Mouse (Mus musculus): ENCODE results near the gene Irf3. TPM values are rescaled to one million over a fixed set of nuclear protein-coding genes. Genes with fewer than 3 reads are reported as not detected.

Gene Irf3
- polyA plus RNA-seq, 1 experiment from 2014 or later, result 90.4 TPM

DNA sequence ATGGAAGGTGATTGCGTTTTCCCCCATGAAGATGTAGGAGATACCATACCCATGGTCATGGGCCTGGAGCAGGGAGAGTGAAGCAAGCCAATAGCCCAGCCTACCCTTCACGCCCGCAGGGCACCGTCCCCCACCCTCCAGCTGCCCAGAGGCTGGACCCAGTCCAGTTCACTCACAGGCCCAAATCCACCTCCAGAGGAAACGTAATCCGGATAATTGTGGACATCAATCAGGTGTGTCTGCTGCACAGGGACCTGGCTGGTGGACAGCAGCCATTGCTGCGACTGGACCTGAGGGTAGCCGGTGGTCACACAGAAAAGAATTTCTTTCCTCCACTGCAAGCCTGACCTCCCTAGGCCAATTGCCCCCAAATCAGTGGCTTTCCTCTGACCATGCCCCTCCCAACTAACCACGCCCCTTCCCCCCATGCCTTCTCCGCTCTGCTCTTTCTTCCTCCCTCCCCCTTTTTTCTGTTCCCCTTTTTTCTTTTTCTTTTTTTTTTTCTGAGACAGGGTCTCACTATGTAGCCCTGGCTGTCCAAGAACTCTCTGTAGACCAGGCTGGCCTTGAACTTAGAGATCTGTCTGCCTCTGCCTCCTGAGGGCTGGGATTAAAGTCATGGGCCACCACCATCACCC, 37.5 kb upstream of the Irf3 start:
- TF ChIP-seq CTCF (IDR thresholded peaks at IDR 0.05) (no peak), EP300 (IDR thresholded peaks at IDR 0.05) (no peak)
- no peak overlapping the region for H3K4me2 ChIP-seq (replicated peaks; ENCODE audit: low read depth, low read length)
- DNase-seq (ENCODE audit: low spot score) (no peak), ATAC-seq (no peak)
- H3K36me3 ChIP-seq (ENCODE audit: insufficient read depth, low read length), result no peaks in the 10 kb centered on the region
- H3K4me3 ChIP-seq (ENCODE audit: low read depth, low read length), result no peak overlapping the region
- H3K4me1 ChIP-seq (ENCODE audit: insufficient read depth, low read depth, low read length), result no peaks in the 10 kb centered on the region
- WGBS, result 81% methylated on average over 10 of the region's 10 CpGs
- no peak overlapping the region for H3K27ac ChIP-seq (ENCODE audit: low read length)
- no peaks in the 10 kb centered on the region for H3K27me3 ChIP-seq (replicated peaks; ENCODE audit: insufficient read depth, low read length)
- H3K9ac ChIP-seq (replicated peaks; ENCODE audit: low read depth), result no peak overlapping the region
- no peaks in the 10 kb centered on the region for H3K9me3 ChIP-seq (ENCODE audit: low read length)

DNA sequence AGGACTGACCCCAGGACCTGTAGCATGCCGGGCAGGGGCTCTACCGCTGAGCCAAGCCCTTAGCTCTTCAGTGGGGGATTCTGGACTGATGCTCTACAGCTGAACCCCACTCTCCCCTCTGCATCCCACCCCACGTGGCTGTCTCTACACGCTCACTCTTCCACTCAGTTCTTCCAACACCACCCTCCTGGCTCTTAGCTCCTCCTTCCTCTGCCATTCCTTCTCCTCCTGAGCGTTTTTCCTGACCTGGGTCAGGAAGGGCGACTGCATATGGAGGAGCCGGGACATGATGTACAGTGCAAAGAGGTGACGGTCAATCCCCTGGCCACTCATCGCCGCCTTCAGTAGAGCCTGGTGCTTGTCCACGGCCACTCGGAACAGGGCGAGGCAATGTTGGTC, 36.9 kb upstream of the Irf3 start:
- H3K4me3 ChIP-seq (ENCODE audit: low read depth, low read length), result no peak overlapping the region
- H3K4me2 ChIP-seq (replicated peaks; ENCODE audit: low read depth, low read length), result no peak overlapping the region
- WGBS, result 80% methylated on average over 12 of the region's 13 CpGs
- H3K36me3 ChIP-seq (ENCODE audit: insufficient read depth, low read length), result no peaks in the 10 kb centered on the region
- ATAC-seq (no peak), DNase-seq (ENCODE audit: low spot score) (no peak)
- H3K4me1 ChIP-seq (ENCODE audit: insufficient read depth, low read depth, low read length), result no peaks in the 10 kb centered on the region
- no peak for TF ChIP-seq EP300 (IDR thresholded peaks at IDR 0.05)
- TF ChIP-seq CTCF (IDR thresholded peaks at IDR 0.05), result no peak
- H3K27ac ChIP-seq (ENCODE audit: low read length), result no peak overlapping the region
- H3K9me3 ChIP-seq (ENCODE audit: low read length), result no peaks in the 10 kb centered on the region
- H3K9ac ChIP-seq (replicated peaks; ENCODE audit: low read depth), result no peak overlapping the region
- no peaks in the 10 kb centered on the region for H3K27me3 ChIP-seq (replicated peaks; ENCODE audit: insufficient read depth, low read length)

- H3K9ac ChIP-seq (replicated peaks; ENCODE audit: low read depth), result no peak overlapping the region
- H3K4me2 ChIP-seq (replicated peaks; ENCODE audit: low read depth, low read length), result no peak overlapping the region
- DNase-seq (ENCODE audit: low spot score) (no peak), ATAC-seq (no peak)
- no peaks in the 10 kb centered on the region for H3K36me3 ChIP-seq (ENCODE audit: insufficient read depth, low read length)
- WGBS, result 62% methylated on average over 8 of the region's 8 CpGs
- TF ChIP-seq EP300 (IDR thresholded peaks at IDR 0.05) (no peak), CTCF (IDR thresholded peaks at IDR 0.05) (no peak)
- no peaks in the 10 kb centered on the region for H3K9me3 ChIP-seq (ENCODE audit: low read length)
- no peak overlapping the region for H3K27ac ChIP-seq (ENCODE audit: low read length)
- H3K4me1 ChIP-seq (ENCODE audit: insufficient read depth, low read depth, low read length), result no peaks in the 10 kb centered on the region
- no peak overlapping the region for H3K4me3 ChIP-seq (ENCODE audit: low read depth, low read length)
- no peaks in the 10 kb centered on the region for H3K27me3 ChIP-seq (replicated peaks; ENCODE audit: insufficient read depth, low read length)
These were observed 35.1 kb upstream of the Irf3 start for GRCm38 (mm10) chr7:44962337-44962736.

DNA sequence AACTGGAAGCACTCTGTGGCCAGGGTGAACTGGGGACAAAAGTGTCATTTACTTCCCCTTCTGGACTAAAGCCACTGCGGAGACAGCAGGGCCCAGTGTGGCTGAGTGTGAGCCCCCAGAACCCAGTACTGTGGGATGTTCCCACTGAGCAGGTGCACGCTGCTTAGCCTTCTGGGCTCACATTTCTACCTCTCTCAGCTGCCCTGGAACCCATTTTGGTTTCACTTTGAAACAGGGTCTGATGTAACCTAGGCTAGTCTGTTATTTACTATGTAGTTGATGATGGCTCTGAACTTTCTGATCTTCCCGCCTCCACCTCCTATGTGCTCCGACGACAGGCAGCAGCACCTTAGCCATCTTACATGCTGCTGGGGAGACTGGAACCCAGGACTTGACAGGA, 34.6 kb upstream of the Irf3 start:
- no peak overlapping the region for H3K4me2 ChIP-seq (replicated peaks; ENCODE audit: low read depth, low read length)
- no peaks in the 10 kb centered on the region for H3K36me3 ChIP-seq (ENCODE audit: insufficient read depth, low read length)
- no peak overlapping the region for H3K4me3 ChIP-seq (ENCODE audit: low read depth, low read length)
- 90% methylated on average over 5 of the region's 5 CpGs for WGBS
- H3K27me3 ChIP-seq (replicated peaks; ENCODE audit: insufficient read depth, low read length), result no peaks in the 10 kb centered on the region
- no peaks in the 10 kb centered on the region for H3K4me1 ChIP-seq (ENCODE audit: insufficient read depth, low read depth, low read length)
- no peak overlapping the region for H3K9ac ChIP-seq (replicated peaks; ENCODE audit: low read depth)
- no peaks in the 10 kb centered on the region for H3K9me3 ChIP-seq (ENCODE audit: low read length)
- no peak overlapping the region for H3K27ac ChIP-seq (ENCODE audit: low read length)
- TF ChIP-seq EP300 (IDR thresholded peaks at IDR 0.05), result no peak
- no peak for TF ChIP-seq CTCF (IDR thresholded peaks at IDR 0.05)
- DNase-seq (ENCODE audit: low spot score), result no peak
- ATAC-seq, result no peak

DNA sequence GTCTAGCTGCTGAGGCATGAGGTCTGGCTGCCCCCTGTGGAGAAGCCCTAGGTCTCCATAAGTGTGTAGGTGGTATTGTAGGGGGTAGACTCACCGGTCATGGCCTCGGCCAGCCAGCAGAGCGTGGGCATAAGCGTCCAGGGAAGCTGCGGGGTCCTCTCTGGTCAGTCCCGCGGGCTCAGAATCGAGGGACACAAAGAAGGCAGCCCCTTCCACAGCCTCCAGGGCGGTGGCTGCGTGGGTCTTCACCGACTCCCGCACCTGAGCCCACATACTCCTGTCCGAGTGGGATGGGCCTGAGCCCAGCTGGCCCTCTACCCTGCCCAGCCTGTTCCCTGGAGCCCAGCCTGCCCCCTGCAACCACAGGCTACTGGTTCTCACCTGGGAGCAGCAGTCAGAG, 32.5 kb upstream of the Irf3 start:
- Histone ChIP-seq H3K4me3 (ENCODE audit: low read depth, low read length) (no peak overlapping the region), H3K4me1 (ENCODE audit: insufficient read depth, low read depth, low read length) (no peaks in the 10 kb centered on the region), H3K9me3 (ENCODE audit: low read length) (no peaks in the 10 kb centered on the region), H3K27ac (ENCODE audit: low read length) (no peak overlapping the region), H3K27me3 (replicated peaks; ENCODE audit: insufficient read depth, low read length) (no peaks in the 10 kb centered on the region), H3K9ac (replicated peaks; ENCODE audit: low read depth) (no peak overlapping the region), H3K4me2 (replicated peaks; ENCODE audit: low read depth, low read length) (no peak overlapping the region), H3K36me3 (ENCODE audit: insufficient read depth, low read length) (no peaks in the 10 kb centered on the region)
- WGBS, result 91% methylated on average over 13 of the region's 13 CpGs
- ATAC-seq, result no peak
- DNase-seq (ENCODE audit: low spot score), result no peak
- TF ChIP-seq EP300 (IDR thresholded peaks at IDR 0.05) (no peak), CTCF (IDR thresholded peaks at IDR 0.05) (no peak)

DNA sequence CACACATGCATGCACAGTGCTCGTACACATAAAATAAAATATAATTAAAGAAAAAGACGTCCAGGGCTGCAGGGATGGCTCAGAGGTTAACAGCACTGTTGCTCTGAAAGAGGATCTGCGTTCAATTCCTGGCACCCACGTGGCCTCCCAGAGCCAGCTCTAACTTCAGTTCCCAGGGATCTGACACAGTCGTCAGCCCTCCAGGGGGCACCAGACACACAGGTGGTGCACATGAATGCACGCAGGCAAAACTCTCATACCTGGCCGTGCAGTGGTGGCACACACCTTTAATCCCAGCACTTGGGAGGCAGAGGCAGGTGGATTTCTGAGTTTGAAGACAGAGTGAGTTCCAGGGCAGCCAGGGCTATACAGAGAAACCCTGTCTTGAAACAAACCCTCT, 31.5 kb upstream of the Irf3 start:
- 74% methylated on average over 7 of the region's 7 CpGs for WGBS

DNA sequence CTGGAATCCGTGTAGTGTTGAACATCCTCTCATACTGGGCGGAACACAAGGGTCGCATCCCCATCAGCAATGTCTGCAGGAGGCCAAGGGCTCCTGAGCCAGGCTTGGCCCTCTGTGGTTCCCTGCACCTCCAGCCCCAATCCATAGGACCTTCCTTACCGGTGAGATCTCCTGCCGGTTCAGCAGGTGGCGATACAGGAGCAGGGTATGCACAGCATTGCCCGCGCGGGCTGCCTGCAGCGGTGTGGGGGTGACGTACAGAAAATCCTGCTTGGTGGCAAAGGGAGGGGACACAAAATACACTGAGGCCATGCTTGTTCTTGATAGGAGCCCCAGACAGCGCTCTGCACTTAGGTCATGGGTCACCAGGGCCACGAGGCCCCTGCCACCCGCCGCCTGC, 30.8 kb upstream of the Irf3 start:
- Histone ChIP-seq H3K27me3 (replicated peaks; ENCODE audit: insufficient read depth, low read length) (no peaks in the 10 kb centered on the region), H3K9ac (replicated peaks; ENCODE audit: low read depth) (no peak overlapping the region), H3K4me1 (ENCODE audit: insufficient read depth, low read depth, low read length) (no peaks in the 10 kb centered on the region), H3K9me3 (ENCODE audit: low read length) (no peaks in the 10 kb centered on the region), H3K4me3 (ENCODE audit: low read depth, low read length) (no peak overlapping the region), H3K36me3 (ENCODE audit: insufficient read depth, low read length) (no peaks in the 10 kb centered on the region), H3K4me2 (replicated peaks; ENCODE audit: low read depth, low read length) (no peak overlapping the region), H3K27ac (ENCODE audit: low read length) (no peak overlapping the region)
- DNase-seq (ENCODE audit: low spot score), result no peak
- no peak for ATAC-seq
- peak; percentile 26 for TF ChIP-seq CTCF (IDR thresholded peaks at IDR 0.05)
- no peak for TF ChIP-seq EP300 (IDR thresholded peaks at IDR 0.05)
- WGBS, result 54% methylated on average over 15 of the region's 15 CpGs

More for the DNA sequence above, 31.5 kb upstream of the Irf3 start:
- no peaks in the 10 kb centered on the region for H3K9me3 ChIP-seq (ENCODE audit: low read length)
- H3K36me3 ChIP-seq (ENCODE audit: insufficient read depth, low read length), result no peaks in the 10 kb centered on the region
- H3K4me2 ChIP-seq (replicated peaks; ENCODE audit: low read depth, low read length), result no peak overlapping the region
- H3K4me1 ChIP-seq (ENCODE audit: insufficient read depth, low read depth, low read length), result no peaks in the 10 kb centered on the region
- H3K4me3 ChIP-seq (ENCODE audit: low read depth, low read length), result no peak overlapping the region
- H3K27ac ChIP-seq (ENCODE audit: low read length), result no peak overlapping the region
- no peak overlapping the region for H3K9ac ChIP-seq (replicated peaks; ENCODE audit: low read depth)
- DNase-seq (ENCODE audit: low spot score) (no peak), ATAC-seq (no peak)
- TF ChIP-seq EP300 (IDR thresholded peaks at IDR 0.05), result no peak
- peak; percentile 23 for TF ChIP-seq CTCF (IDR thresholded peaks at IDR 0.05)
- no peaks in the 10 kb centered on the region for H3K27me3 ChIP-seq (replicated peaks; ENCODE audit: insufficient read depth, low read length)

Measured in lung, postnatal 0 days (tissue).